Mouse (Mus musculus) midbrain, embryonic 14.5 days (tissue): ENCODE results near the gene Sfxn5. TPM values are rescaled to one million over a fixed set of nuclear protein-coding genes. Genes with fewer than 3 reads are reported as not detected.
A peak's percentile ranks its signal among the peaks of the same experiment; 100 is the strongest.

Source experiments
- ATAC-seq: fragments of 200-750 bp; cut with Nextera tagmentation; 2 replicates; pipeline ENCODE4 v1.8.0; 2017; ENCODE audit warnings: moderate number of reproducible peaks, moderate library complexity; ENCODE audit not compliant: low FRiP score, low TSS enrichment
- DNase-seq: peaks from one replicate; pipeline ENCODE4 v3.0.0-alpha.2; 2015
- H3K27ac ChIP-seq: fragments of 300-500 bp; sonication (generic); replicated peaks from 2 replicates; pipeline ENCODE4 v1.5.1; 2014; ENCODE audit warnings: mild to moderate bottlenecking, low read depth, low read length, moderate library complexity
- H3K27me3 ChIP-seq: fragments of 300-500 bp; sonication (generic); 2 replicates; pipeline ENCODE4 v1.6.1; 2014; ENCODE audit warnings: low read length, control low read depth, mixed read lengths; ENCODE audit not compliant: control insufficient read depth, insufficient read depth
- H3K36me3 ChIP-seq: fragments of 300-500 bp; sonication (generic); 2 replicates; pipeline ENCODE4 v1.6.1; 2014; ENCODE audit warnings: low read length, control low read depth; ENCODE audit not compliant: control insufficient read depth, insufficient read depth
- H3K4me1 ChIP-seq: fragments of 300-500 bp; sonication (generic); 2 replicates; pipeline ENCODE4 v1.6.1; 2014; ENCODE audit warnings: mild to moderate bottlenecking, antibody characterized with exemption, low read length, control low read depth; ENCODE audit not compliant: control insufficient read depth, insufficient read depth
- H3K4me2 ChIP-seq: fragments of 300-500 bp; sonication (generic); 2 replicates; pipeline ENCODE4 v1.6.1; 2014; ENCODE audit warnings: mild to moderate bottlenecking, low read length, moderate library complexity
- H3K4me3 ChIP-seq: fragments of 300-500 bp; sonication (generic); replicated peaks from 2 replicates; pipeline ENCODE4 v1.5.1; 2014; ENCODE audit warnings: low read depth, low read length
- H3K9ac ChIP-seq: fragments of 300-500 bp; sonication (generic); replicated peaks from 2 replicates; pipeline ENCODE4 v1.6.1; 2014; ENCODE audit warnings: mild to moderate bottlenecking, low read length, moderate library complexity
- H3K9me3 ChIP-seq: fragments of 300-500 bp; sonication (generic); 2 replicates; pipeline ENCODE4 v1.6.1; 2016; ENCODE audit warnings: low read length, control low read depth, mixed read lengths; ENCODE audit not compliant: control insufficient read depth
- WGBS: fragments of 180-500 bp; shearing (Covaris S2); extraction: QIAGEN DNeasy Blood & Tissue Kit; methylation state at CpG from one replicate; pipeline ENCODE4 v1.1.7; 2014; 5-methylcytosine and 5-hydroxymethylcytosine counted together
- polyA plus RNA-seq: library from polyadenylated mRNA; unstranded; fragments of >200 nt; fragmentation: Nextera tagmentation; extraction: Ambion mirVana; gene quantifications from 2 replicates; pipeline ENCODE4 v1.2.1, GENCODE M21; 2014

Sfxn5 gene
- polyA plus RNA-seq, 1 experiment from 2014 or later, result 15.6 TPM

DNA sequence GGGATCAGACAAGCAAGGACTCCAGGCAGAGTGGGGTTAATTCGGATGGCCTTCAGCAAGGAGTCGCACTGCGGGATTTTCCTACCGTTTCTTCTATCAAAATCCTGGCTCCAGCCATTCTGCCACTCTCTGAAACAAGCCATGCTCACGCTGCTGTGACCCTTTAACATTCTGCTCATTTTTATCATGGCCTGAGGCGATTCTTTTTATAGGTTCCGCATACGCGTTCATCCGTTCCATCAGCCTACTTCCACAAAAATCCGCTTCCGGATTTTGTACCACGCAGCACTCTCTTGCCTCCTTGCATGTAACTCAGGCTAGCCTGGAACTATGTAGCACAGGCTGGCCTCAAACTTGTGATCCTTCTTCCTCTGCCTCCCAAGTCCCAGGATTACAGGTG lies 510 bp upstream of the Sfxn5 start:
- H3K9ac ChIP-seq, result peak overlapping the region; percentile 70
- H3K4me3 ChIP-seq, result peak overlapping the region; percentile 66
- H3K4me1 ChIP-seq, result peaks cover 7% of the 10 kb centered on the region; the same call in 1 of the 2 replicates
- no peaks in the 10 kb centered on the region; the same call in 1 of the 2 replicates for H3K27me3 ChIP-seq
- H3K9me3 ChIP-seq, result no peaks in the 10 kb centered on the region
- H3K36me3 ChIP-seq, result peaks cover 11% of the 10 kb centered on the region; the same call in 1 of the 2 replicates
- DNase-seq (peak; percentile 77), ATAC-seq (no peak)
- WGBS, result 2% methylated on average over 13 of the region's 13 CpGs
- H3K4me2 ChIP-seq, result peak overlapping the region; percentile 99
- H3K27ac ChIP-seq, result peak overlapping the region; percentile 93

DNA sequence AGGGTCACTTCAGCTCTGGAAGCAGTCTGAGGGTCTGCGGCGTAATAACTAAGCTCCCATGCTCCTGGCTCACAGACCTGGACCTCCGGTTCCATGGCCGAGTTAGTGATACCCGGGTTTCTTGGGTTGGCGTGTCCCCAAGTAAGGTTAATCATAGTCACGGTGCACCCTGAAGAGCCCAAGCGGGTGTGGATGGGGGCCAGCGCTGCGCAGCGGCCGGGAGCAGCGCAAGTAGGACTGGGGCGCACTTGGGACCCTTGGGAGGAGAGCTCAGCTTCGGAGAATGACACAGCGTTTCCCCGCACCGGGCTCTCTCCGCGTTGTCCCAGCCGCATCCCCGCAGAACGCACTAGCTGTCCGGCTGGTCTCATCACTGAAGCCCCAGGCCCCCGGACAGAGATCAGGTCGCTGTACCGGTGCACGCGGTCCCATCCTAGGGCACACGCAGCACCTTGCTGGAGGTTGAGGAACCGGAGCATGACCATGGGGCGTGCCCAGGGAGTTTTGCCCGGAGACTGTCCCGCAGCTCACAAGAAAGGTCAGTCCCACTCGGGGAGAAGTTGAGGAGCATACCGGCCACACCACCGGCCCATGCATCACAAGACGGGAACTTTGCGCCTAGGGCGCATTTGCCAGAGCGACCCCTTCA lies 747 bp downstream of the Sfxn5 start:
- peaks cover 7% of the 10 kb centered on the region; the same call in 1 of the 2 replicates for H3K4me1 ChIP-seq
- peak overlapping the region; percentile 70 for H3K9ac ChIP-seq
- no peaks in the 10 kb centered on the region; the same call in 1 of the 2 replicates for H3K27me3 ChIP-seq
- H3K36me3 ChIP-seq, result peaks cover 11% of the 10 kb centered on the region; the same call in 1 of the 2 replicates
- H3K27ac ChIP-seq, result peak overlapping the region; percentile 93; the same call in 1 of the 2 replicates
- no peak for DNase-seq
- WGBS, result under 1% methylated on average over 41 of the region's 41 CpGs
- no peaks in the 10 kb centered on the region for H3K9me3 ChIP-seq
- ATAC-seq, result peak; percentile 29; the same call in 1 of the 2 replicates
- peak overlapping the region; percentile 99 for H3K4me2 ChIP-seq
- peak overlapping the region; percentile 66 for H3K4me3 ChIP-seq

DNA sequence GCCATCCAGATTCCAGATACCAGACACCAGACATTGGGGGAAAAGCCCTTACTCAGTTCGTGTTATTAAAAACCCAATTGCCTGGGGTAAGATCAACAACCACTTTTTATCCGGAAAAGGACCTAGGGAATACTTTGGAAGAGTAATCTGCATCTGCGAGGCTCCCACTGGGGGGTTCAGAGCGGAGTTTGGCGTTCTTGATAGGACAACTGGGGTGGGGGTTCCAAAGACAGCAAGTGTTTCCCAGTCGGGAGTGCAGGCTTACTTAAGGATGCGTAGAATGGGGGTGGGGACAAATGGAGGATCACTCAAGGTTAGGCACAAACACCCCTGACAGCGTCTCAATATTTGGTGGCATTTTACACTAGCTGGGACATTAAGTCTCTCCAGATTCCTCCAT lies 1.5 kb downstream of the Sfxn5 start:
- H3K36me3 ChIP-seq, result peaks cover 4% of the 10 kb centered on the region; the same call in 1 of the 2 replicates
- no peak overlapping the region for H3K27ac ChIP-seq
- H3K4me3 ChIP-seq, result peak overlapping the region; percentile 66
- no peak for ATAC-seq
- H3K4me2 ChIP-seq, result peak overlapping the region; percentile 99
- H3K9ac ChIP-seq, result no peak overlapping the region
- no peak for DNase-seq
- peaks cover 7% of the 10 kb centered on the region; the same call in 1 of the 2 replicates for H3K4me1 ChIP-seq
- WGBS, result 11% methylated on average over 8 of the region's 8 CpGs
- no peaks in the 10 kb centered on the region for H3K9me3 ChIP-seq
- H3K27me3 ChIP-seq, result no peaks in the 10 kb centered on the region; the same call in 1 of the 2 replicates

DNA sequence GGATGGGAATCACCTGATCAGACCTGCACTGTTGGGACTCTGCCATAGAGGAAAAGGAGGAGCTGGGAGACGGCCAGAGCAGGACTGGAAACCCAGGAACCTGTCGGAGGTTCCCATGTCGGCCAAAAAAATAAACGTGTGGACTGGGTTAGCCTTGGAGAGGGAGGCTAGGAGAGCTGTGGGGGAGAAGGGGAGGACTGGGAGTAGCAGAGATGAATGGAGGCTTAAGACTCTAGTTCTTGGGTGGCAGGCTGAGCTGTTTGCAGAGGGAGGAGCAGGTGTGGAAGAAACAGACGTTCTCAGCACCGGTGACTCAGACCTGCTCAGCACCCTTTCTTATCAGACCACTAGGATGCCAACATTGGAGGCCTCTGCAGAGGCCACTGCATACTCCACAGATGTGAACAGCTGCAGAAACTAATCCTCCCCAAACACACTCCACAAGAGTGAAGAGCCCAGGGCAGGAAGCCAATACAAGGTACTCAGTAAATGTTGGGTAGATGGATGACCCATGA lies 1.9 kb downstream of the Sfxn5 start:
- Histone ChIP-seq H3K9me3 (no peaks in the 10 kb centered on the region), H3K36me3 (no peaks in the 10 kb centered on the region), H3K9ac (no peak overlapping the region), H3K4me2 (peak overlapping the region; percentile 99; the same call in 1 of the 2 replicates), H3K4me1 (peaks cover 7% of the 10 kb centered on the region; the same call in 1 of the 2 replicates), H3K4me3 (no peak overlapping the region), H3K27ac (no peak overlapping the region), H3K27me3 (no peaks in the 10 kb centered on the region; the same call in 1 of the 2 replicates)
- ATAC-seq, result no peak
- DNase-seq, result no peak
- WGBS, result 53% methylated on average over 6 of the region's 6 CpGs

DNA sequence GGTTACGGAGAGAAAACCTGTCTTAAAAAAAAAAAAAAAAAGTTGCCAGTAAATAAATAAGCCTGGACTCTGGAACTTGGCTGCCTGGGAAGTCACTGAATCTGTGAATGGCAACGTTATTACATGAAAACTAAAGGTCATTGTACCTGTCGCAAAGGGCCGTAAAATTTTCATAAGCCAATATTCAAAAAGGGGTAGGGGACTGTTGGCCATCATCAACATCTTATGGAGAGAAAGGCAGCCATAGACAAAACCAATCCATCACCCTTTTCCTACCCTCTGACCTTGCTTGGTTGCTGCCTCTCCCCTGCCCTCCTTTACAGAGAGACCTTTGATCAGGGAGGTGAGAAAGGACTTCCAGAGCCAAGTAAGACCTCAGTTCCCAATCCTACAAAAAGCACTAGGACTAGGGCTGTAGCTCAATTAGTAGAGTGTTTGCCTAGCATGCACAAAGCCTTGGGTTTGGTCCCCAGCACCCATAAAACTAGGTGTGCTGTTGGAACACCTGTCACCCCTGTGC lies 3.5 kb downstream of the Sfxn5 start:
- DNase-seq (no peak), ATAC-seq (no peak)
- H3K36me3 ChIP-seq, result no peaks in the 10 kb centered on the region
- no peak overlapping the region for H3K4me3 ChIP-seq
- H3K4me2 ChIP-seq, result no peak overlapping the region
- no peak overlapping the region for H3K9ac ChIP-seq
- peaks cover 7% of the 10 kb centered on the region; the same call in 1 of the 2 replicates for H3K4me1 ChIP-seq
- H3K27ac ChIP-seq, result no peak overlapping the region
- H3K27me3 ChIP-seq, result no peaks in the 10 kb centered on the region
- H3K9me3 ChIP-seq, result no peaks in the 10 kb centered on the region
- WGBS, result 87% methylated on average over 4 of the region's 4 CpGs

DNA sequence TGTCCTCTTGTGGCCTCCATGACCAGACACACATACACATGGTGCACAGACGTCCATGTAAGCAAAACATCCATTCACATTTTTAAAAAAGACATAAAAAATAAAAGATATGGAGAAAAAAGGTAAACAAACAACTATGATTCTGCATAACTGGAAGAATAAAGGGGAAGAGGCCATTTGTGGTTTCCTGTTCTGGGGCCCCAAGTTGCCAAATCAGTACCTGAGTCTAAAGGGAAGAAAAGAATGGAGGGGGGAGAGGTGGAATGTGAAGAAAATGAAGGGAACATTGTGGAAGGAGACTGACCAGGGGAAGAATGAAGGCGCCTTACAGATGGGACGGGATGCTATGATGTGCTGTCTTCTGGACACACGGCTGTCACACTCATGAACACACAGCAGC lies 6.7 kb downstream of the Sfxn5 start:
- H3K4me2 ChIP-seq, result no peak overlapping the region
- no peak for ATAC-seq
- H3K27me3 ChIP-seq, result no peaks in the 10 kb centered on the region

DNA sequence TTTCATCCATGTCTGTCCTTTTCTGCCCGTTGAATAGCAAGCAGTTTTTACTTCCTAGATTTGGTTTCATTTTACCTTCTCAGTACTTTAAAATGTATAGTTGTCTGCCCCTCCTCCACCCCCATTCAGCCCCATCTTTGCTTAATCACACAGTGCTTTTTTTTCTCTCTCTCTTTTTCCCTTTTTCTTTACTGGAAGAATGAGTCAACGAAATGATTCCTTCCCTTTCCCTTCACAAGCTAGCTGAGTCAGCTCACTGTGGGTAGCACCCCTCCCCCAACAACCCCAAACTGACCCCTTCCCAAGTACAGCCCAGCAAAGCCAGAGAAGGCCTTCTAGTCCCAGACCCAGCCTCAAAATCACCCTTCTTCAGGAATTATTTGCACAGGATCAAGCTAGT lies 8.1 kb downstream of the Sfxn5 start:
- ATAC-seq (no peak), DNase-seq (no peak)
- Histone ChIP-seq H3K4me1 (no peaks in the 10 kb centered on the region), H3K9me3 (no peaks in the 10 kb centered on the region), H3K9ac (no peak overlapping the region), H3K4me3 (no peak overlapping the region), H3K36me3 (no peaks in the 10 kb centered on the region), H3K27ac (no peak overlapping the region), H3K27me3 (no peaks in the 10 kb centered on the region), H3K4me2 (no peak overlapping the region)
- 62% methylated on average over 2 of the region's 2 CpGs for WGBS

More for the DNA sequence above, 6.7 kb downstream of the Sfxn5 start:
- Histone ChIP-seq H3K4me3 (no peak overlapping the region), H3K9me3 (no peaks in the 10 kb centered on the region), H3K36me3 (no peaks in the 10 kb centered on the region), H3K27ac (no peak overlapping the region), H3K9ac (no peak overlapping the region), H3K4me1 (no peaks in the 10 kb centered on the region)
- WGBS, result 86% methylated on average over 4 of the region's 4 CpGs
- no peak for DNase-seq

DNA sequence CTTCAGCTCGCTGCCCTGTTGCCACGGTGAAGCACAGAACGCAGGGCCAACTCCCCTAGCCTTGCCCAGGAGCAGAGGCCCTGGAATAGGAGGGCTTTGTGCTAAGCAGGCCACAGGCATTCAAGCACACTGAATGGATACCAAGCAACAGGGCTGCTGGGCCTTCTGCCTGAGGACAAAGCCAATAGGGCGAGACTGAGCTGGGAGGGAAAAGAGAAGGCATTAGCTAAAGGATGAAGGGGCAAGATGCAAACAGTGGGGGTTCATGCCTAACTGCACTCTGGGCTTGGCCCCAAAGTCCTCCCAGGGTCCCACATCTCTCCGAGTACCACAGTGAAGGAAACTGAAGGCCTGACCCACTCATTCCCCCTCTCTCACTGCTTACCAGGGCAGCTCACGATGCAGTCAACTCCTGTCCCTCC lies 12.8 kb downstream of the Sfxn5 start:
- H3K9me3 ChIP-seq, result no peaks in the 10 kb centered on the region
- WGBS, result 13% methylated on average over 6 of the region's 6 CpGs
- peak; percentile 76 for ATAC-seq
- H3K4me3 ChIP-seq, result no peak overlapping the region
- H3K4me2 ChIP-seq, result no peak overlapping the region
- no peaks in the 10 kb centered on the region for H3K27me3 ChIP-seq
- H3K4me1 ChIP-seq, result no peaks in the 10 kb centered on the region
- peak; percentile 57 for DNase-seq
- no peak overlapping the region for H3K9ac ChIP-seq
- H3K27ac ChIP-seq, result peak overlapping the region; percentile 57
- no peaks in the 10 kb centered on the region for H3K36me3 ChIP-seq
